Mouse (Mus musculus): ENCODE measurements around the gene Man2a1. TPM values are rescaled to one million over a fixed set of nuclear protein-coding genes. Genes with fewer than 3 reads are reported as not detected.
A peak's percentile ranks its signal among the peaks of the same experiment; 100 is the strongest.

The Man2a1 gene
- total and polyA plus RNA-seq, 3 experiments, result 4.7 to 18.5 (median 17.2) TPM

GRCm38 (mm10) chr17:64621649-64622351 is 21.3 kb downstream of the Man2a1 start:
- DNase-seq, result no peak
- H3K4me1 ChIP-seq (ENCODE audit: control insufficient read depth, insufficient read depth, low read length), result peaks cover 28% of the 10 kb centered on the region
- 58% methylated on average over 9 of the region's 9 CpGs for WGBS
- H3K79me2 ChIP-seq (replicated peaks; ENCODE audit: control insufficient read depth, insufficient read depth, low read length), result peaks cover 2% of the 10 kb centered on the region
- TF ChIP-seq CTCF (IDR thresholded peaks at IDR 0.05), result no peak
- TF ChIP-seq POLR2A (IDR thresholded peaks at IDR 0.05; ENCODE audit: insufficient read depth, low read depth, low read length), result no peak
- no peak for TF ChIP-seq EP300 (IDR thresholded peaks at IDR 0.05; ENCODE audit: insufficient read depth, low read depth, low read length)
- H3K36me3 ChIP-seq (ENCODE audit: control insufficient read depth, insufficient read depth, low read length), result peaks cover 9% of the 10 kb centered on the region
- no peaks in the 10 kb centered on the region for H3K27me3 ChIP-seq (ENCODE audit: control insufficient read depth, insufficient read depth, low read length)
- H3K4me3 ChIP-seq, result peak overlapping the region; percentile 42
- intact Hi-C loops (cut with DNase I), result loop anchor here (1.0 kb wide), 1 partner anchor 20 kb away; no protein-coding TSS in a partner anchor
- peak overlapping the region; percentile 90 for H3K27ac ChIP-seq
- peak overlapping the region; percentile 50 for H3K9ac ChIP-seq (ENCODE audit: low read depth, low read length)

- Histone ChIP-seq H3K27ac (peak overlapping the region; percentile 90), H3K4me3 (peak overlapping the region; percentile 42), H3K79me2 (replicated peaks; ENCODE audit: control insufficient read depth, insufficient read depth, low read length) (peaks cover 2% of the 10 kb centered on the region), H3K27me3 (ENCODE audit: control insufficient read depth, insufficient read depth, low read length) (no peaks in the 10 kb centered on the region), H3K36me3 (ENCODE audit: control insufficient read depth, insufficient read depth, low read length) (peaks cover 9% of the 10 kb centered on the region), H3K9ac (ENCODE audit: low read depth, low read length) (peak overlapping the region; percentile 63), H3K4me1 (ENCODE audit: control insufficient read depth, insufficient read depth, low read length) (peaks cover 26% of the 10 kb centered on the region)
- TF ChIP-seq EP300 (IDR thresholded peaks at IDR 0.05; ENCODE audit: insufficient read depth, low read depth, low read length) (peak; percentile 56; the same call in 1 of the 2 replicates), CTCF (IDR thresholded peaks at IDR 0.05) (peak; percentile 47), POLR2A (IDR thresholded peaks at IDR 0.05; ENCODE audit: insufficient read depth, low read depth, low read length) (peak; percentile 86)
- intact Hi-C loops (cut with DNase I), result loop anchor here (1.0 kb wide), 1 partner anchor 21 kb away; no protein-coding TSS in a partner anchor
- 38% methylated on average over 11 of the region's 11 CpGs for WGBS
- peak; percentile 59 to 75 for DNase-seq
Observed at GRCm38 (mm10) chr17:64622352-64622886, 21.9 kb downstream of the Man2a1 start.

- DNase-seq, result no peak
- intact Hi-C loops (cut with DNase I), result no loop called here
- WGBS, result 95% methylated on average over 15 of the region's 15 CpGs
Observed at GRCm38 (mm10) chr17:64624439-64624838, 23.9 kb downstream of the Man2a1 start.

GRCm38 (mm10) chr17:64628796-64629195 is 28.3 kb downstream of the Man2a1 start:
- TF ChIP-seq CTCF (IDR thresholded peaks at IDR 0.05), result no peak
- no peak for TF ChIP-seq EP300 (IDR thresholded peaks at IDR 0.05; ENCODE audit: insufficient read depth, low read depth, low read length)
- no peak for TF ChIP-seq POLR2A (IDR thresholded peaks at IDR 0.05; ENCODE audit: insufficient read depth, low read depth, low read length)
- WGBS, result 85% methylated on average over 5 of the region's 5 CpGs
- no peak for DNase-seq
- Histone ChIP-seq H3K4me1 (ENCODE audit: control insufficient read depth, insufficient read depth, low read length) (no peaks in the 10 kb centered on the region), H3K4me3 (no peak overlapping the region), H3K9ac (ENCODE audit: low read depth, low read length) (no peak overlapping the region), H3K27ac (no peak overlapping the region), H3K27me3 (ENCODE audit: control insufficient read depth, insufficient read depth, low read length) (no peaks in the 10 kb centered on the region), H3K36me3 (ENCODE audit: control insufficient read depth, insufficient read depth, low read length) (peaks cover 5% of the 10 kb centered on the region), H3K79me2 (replicated peaks; ENCODE audit: control insufficient read depth, insufficient read depth, low read length) (peaks cover 2% of the 10 kb centered on the region; the same call in 1 of the 2 replicates)
- intact Hi-C loops (cut with DNase I), result no loop called here

More at GRCm38 (mm10) chr17:64624439-64624838, 23.9 kb downstream of the Man2a1 start:
- H3K4me1 ChIP-seq (ENCODE audit: control insufficient read depth, insufficient read depth, low read length), result peaks cover 20% of the 10 kb centered on the region
- no peak overlapping the region for H3K27ac ChIP-seq
- H3K9ac ChIP-seq (ENCODE audit: low read depth, low read length), result no peak overlapping the region
- H3K4me3 ChIP-seq, result no peak overlapping the region
- no peaks in the 10 kb centered on the region for H3K27me3 ChIP-seq (ENCODE audit: control insufficient read depth, insufficient read depth, low read length)
- no peak for TF ChIP-seq CTCF (IDR thresholded peaks at IDR 0.05)
- TF ChIP-seq POLR2A (IDR thresholded peaks at IDR 0.05; ENCODE audit: insufficient read depth, low read depth, low read length), result no peak
- no peak for TF ChIP-seq EP300 (IDR thresholded peaks at IDR 0.05; ENCODE audit: insufficient read depth, low read depth, low read length)
- H3K79me2 ChIP-seq (replicated peaks; ENCODE audit: control insufficient read depth, insufficient read depth, low read length), result peaks cover 2% of the 10 kb centered on the region; the same call in 1 of the 2 replicates
- peaks cover 5% of the 10 kb centered on the region for H3K36me3 ChIP-seq (ENCODE audit: control insufficient read depth, insufficient read depth, low read length)

- H3K36me3 ChIP-seq (ENCODE audit: control insufficient read depth, insufficient read depth, low read length), result peaks cover 9% of the 10 kb centered on the region
Observed at GRCm38 (mm10) chr17:64629486-64629885, 28.9 kb downstream of the Man2a1 start.

GRCm38 (mm10) chr17:64630506-64630905 is 30.0 kb downstream of the Man2a1 start:
- TF ChIP-seq CTCF (IDR thresholded peaks at IDR 0.05), result no peak
- Histone ChIP-seq H3K79me2 (replicated peaks; ENCODE audit: control insufficient read depth, insufficient read depth, low read length) (no peaks in the 10 kb centered on the region), H3K4me1 (ENCODE audit: control insufficient read depth, insufficient read depth, low read length) (no peaks in the 10 kb centered on the region), H3K36me3 (ENCODE audit: control insufficient read depth, insufficient read depth, low read length) (peaks cover 9% of the 10 kb centered on the region), H3K27ac (no peak overlapping the region), H3K4me3 (no peak overlapping the region), H3K27me3 (ENCODE audit: control insufficient read depth, insufficient read depth, low read length) (no peaks in the 10 kb centered on the region), H3K9ac (ENCODE audit: low read depth, low read length) (no peak overlapping the region)
- no peak for DNase-seq
- intact Hi-C loops (cut with DNase I), result no loop called here
- WGBS, result 93% methylated on average over 12 of the region's 12 CpGs

More at GRCm38 (mm10) chr17:64629486-64629885, 28.9 kb downstream of the Man2a1 start:
- DNase-seq, result no peak
- no peak overlapping the region for H3K4me3 ChIP-seq
- H3K9ac ChIP-seq (ENCODE audit: low read depth, low read length), result no peak overlapping the region
- WGBS, result 83% methylated on average over 5 of the region's 5 CpGs
- no peaks in the 10 kb centered on the region for H3K27me3 ChIP-seq (ENCODE audit: control insufficient read depth, insufficient read depth, low read length)
- peaks cover under 1% of the 10 kb centered on the region; the same call in 1 of the 2 replicates for H3K79me2 ChIP-seq (replicated peaks; ENCODE audit: control insufficient read depth, insufficient read depth, low read length)
- H3K27ac ChIP-seq, result no peak overlapping the region
- TF ChIP-seq CTCF (IDR thresholded peaks at IDR 0.05), result no peak
- H3K4me1 ChIP-seq (ENCODE audit: control insufficient read depth, insufficient read depth, low read length), result no peaks in the 10 kb centered on the region
- intact Hi-C loops (cut with DNase I), result no loop called here

All from heart, adult 2 months (tissue).